Mouse (Mus musculus): Measurements from ENCODE around the gene Kif27.
A peak's percentile ranks its signal among the peaks of the same experiment; 100 is the strongest.

Gene Kif27

GRCm38 (mm10) chr13:58276256-58276655 lies 82.7 kb downstream of the Kif27 start:
- DNase-seq = no peak

GRCm38 (mm10) chr13:58275599-58275998 lies 83.3 kb downstream of the Kif27 start, which contains the start of gene Gkap1:
Gkap1 (minus strand) TSS chr13:58275699.
- no peak for DNase-seq

- DNase-seq = no peak
Observed at GRCm38 (mm10) chr13:58275076-58275475, 83.8 kb downstream of the Kif27 start.

- DNase-seq = peak; percentile 58
Observed at GRCm38 (mm10) chr13:58274259-58274991, 84.5 kb downstream of the Kif27 start.

- DNase-seq = peak; percentile 31
Observed at GRCm38 (mm10) chr13:58273411-58274258, 85.3 kb downstream of the Kif27 start.

- no peak for DNase-seq
Observed at GRCm38 (mm10) chr13:58266864-58267263, 92.1 kb downstream of the Kif27 start.

- DNase-seq = no peak
Observed at GRCm38 (mm10) chr13:58263546-58263945, 95.4 kb downstream of the Kif27 start.

- no peak for DNase-seq
Observed at GRCm38 (mm10) chr13:58261674-58262073, 97.2 kb downstream of the Kif27 start.

- DNase-seq = no peak
Observed at GRCm38 (mm10) chr13:58253268-58253667, 105.7 kb downstream of the Kif27 start.

GRCm38 (mm10) chr13:58248957-58249356 lies 110.0 kb downstream of the Kif27 start:
- DNase-seq = no peak
